Mouse (Mus musculus): ENCODE results near the gene Hspb3.

Hspb3 gene

GRCm38 (mm10) chr13:113663151-113663779, at the start of gene Hspb3:
Gene Hspb3, minus strand, starts transcription at chr13:113663676.
- in situ Hi-C loops (cut with MseI, MboI), result no loop called here

- in situ Hi-C loops (cut with MseI, MboI), result no loop called here
These were observed 49.7 kb upstream of the Hspb3 start for GRCm38 (mm10) chr13:113713186-113713585.

GRCm38 (mm10) chr13:113706183-113706582, 42.7 kb upstream of the Hspb3 start:
- in situ Hi-C loops (cut with MseI, MboI), result no loop called here

- in situ Hi-C loops (cut with MseI, MboI), result loop anchor here in 1 of 2 experiments (5.0 kb wide), 1 partner anchor 161 kb away; no protein-coding TSS in a partner anchor
These were observed 37.7 kb upstream of the Hspb3 start for GRCm38 (mm10) chr13:113701185-113701584.

GRCm38 (mm10) chr13:113699928-113700327, 36.5 kb upstream of the Hspb3 start:
- in situ Hi-C loops (cut with MseI, MboI), result loop anchor here (5.0 kb wide), 2 partner anchors 162 to 167 kb away; no protein-coding TSS in a partner anchor

- in situ Hi-C loops (cut with MseI, MboI), result loop anchor here in 1 of 2 experiments (5.0 kb wide), 1 partner anchor 168 kb away; no protein-coding TSS in a partner anchor
These were observed 36.0 kb upstream of the Hspb3 start for GRCm38 (mm10) chr13:113699415-113699873.

- in situ Hi-C loops (cut with MseI, MboI), result loop anchor here in 1 of 2 experiments (5.0 kb wide), 1 partner anchor 170 kb away; no protein-coding TSS in a partner anchor
These were observed 33.4 kb upstream of the Hspb3 start for GRCm38 (mm10) chr13:113696838-113697321.

- in situ Hi-C loops (cut with MseI, MboI), result no loop called here
These were observed 29.9 kb upstream of the Hspb3 start for GRCm38 (mm10) chr13:113693383-113693782.

- in situ Hi-C loops (cut with MseI, MboI), result no loop called here
These were observed 28.2 kb upstream of the Hspb3 start for GRCm38 (mm10) chr13:113691644-113692043.

- in situ Hi-C loops (cut with MseI, MboI), result no loop called here
These were observed 26.4 kb upstream of the Hspb3 start for GRCm38 (mm10) chr13:113689883-113690282.

GRCm38 (mm10) chr13:113686691-113687121, 23.2 kb upstream of the Hspb3 start:
- in situ Hi-C loops (cut with MseI, MboI), result no loop called here

GRCm38 (mm10) chr13:113682821-113683220, 19.3 kb upstream of the Hspb3 start:
- in situ Hi-C loops (cut with MseI, MboI), result no loop called here

GRCm38 (mm10) chr13:113680646-113681045, 17.2 kb upstream of the Hspb3 start:
- in situ Hi-C loops (cut with MseI, MboI), result no loop called here

- in situ Hi-C loops (cut with MseI, MboI), result no loop called here
These were observed 6.1 kb upstream of the Hspb3 start for GRCm38 (mm10) chr13:113669459-113670077.

GRCm38 (mm10) chr13:113663883-113664282, 407 bp upstream of the Hspb3 start:
- in situ Hi-C loops (cut with MseI, MboI), result no loop called here

- in situ Hi-C loops (cut with MseI, MboI), result no loop called here
These were observed 1.6 kb downstream of the Hspb3 start for GRCm38 (mm10) chr13:113661826-113662271.

GRCm38 (mm10) chr13:113660576-113661310, 2.7 kb downstream of the Hspb3 start:
- in situ Hi-C loops (cut with MseI, MboI), result no loop called here

- in situ Hi-C loops (cut with MseI, MboI), result no loop called here
These were observed 6.3 kb downstream of the Hspb3 start for GRCm38 (mm10) chr13:113657204-113657603.

- in situ Hi-C loops (cut with MseI, MboI), result no loop called here
These were observed 6.8 kb downstream of the Hspb3 start for GRCm38 (mm10) chr13:113656639-113657038.

- in situ Hi-C loops (cut with MseI, MboI), result no loop called here
These were observed 8.0 kb downstream of the Hspb3 start for GRCm38 (mm10) chr13:113655511-113655910.

- in situ Hi-C loops (cut with MseI, MboI), result no loop called here
These were observed 22.4 kb downstream of the Hspb3 start for GRCm38 (mm10) chr13:113640944-113641597.

Measured in mouse trophoblast stem cell (cell line).